Mouse (Mus musculus): ENCODE measurements around the gene Dgki. TPM values are rescaled to one million over a fixed set of nuclear protein-coding genes. Genes with fewer than 3 reads are reported as not detected.

Dgki gene
- polyA plus RNA-seq, 2 experiments from 2014 or later = 0.21 TPM; not detected in 1

DNA sequence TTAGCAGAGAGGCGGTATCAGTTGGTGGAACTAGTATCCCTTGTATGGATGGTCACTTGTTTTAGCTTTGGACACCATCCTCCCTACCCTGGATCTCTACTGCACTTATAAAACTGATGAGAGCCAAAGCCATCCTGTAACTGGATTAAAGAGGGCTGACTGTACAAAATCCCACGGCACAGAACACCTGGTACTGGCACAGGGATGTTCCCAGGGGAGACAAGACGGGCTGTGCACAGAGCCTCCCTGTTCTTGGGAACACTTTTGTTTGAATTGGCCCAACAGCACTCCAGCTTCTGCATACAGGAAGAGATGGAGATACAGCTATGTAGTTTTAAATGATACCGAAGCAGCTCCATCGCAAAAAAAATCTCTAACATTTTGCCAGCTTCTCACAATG is 395.1 kb downstream of the Dgki start:
- ATAC-seq = no peak

DNA sequence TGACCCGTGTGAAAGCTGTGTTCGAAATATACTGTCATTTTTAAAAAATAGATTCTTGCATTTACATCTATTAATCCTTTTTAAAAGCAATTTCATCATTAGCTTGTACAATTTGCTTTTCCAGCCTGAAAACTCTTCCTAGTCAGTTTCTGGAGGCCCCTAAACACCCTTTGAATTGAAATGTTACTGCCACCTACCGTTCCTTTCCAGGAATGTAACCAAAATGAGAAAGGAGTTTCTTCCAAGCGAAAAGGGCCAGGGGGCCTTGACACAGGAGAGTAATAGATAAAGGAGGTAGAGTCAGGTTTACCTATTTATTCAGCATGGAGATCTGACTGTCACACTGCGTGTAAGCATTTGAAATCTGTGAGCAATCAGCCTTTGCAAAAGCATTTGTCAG is 396.2 kb downstream of the Dgki start:
- no peak for ATAC-seq

DNA sequence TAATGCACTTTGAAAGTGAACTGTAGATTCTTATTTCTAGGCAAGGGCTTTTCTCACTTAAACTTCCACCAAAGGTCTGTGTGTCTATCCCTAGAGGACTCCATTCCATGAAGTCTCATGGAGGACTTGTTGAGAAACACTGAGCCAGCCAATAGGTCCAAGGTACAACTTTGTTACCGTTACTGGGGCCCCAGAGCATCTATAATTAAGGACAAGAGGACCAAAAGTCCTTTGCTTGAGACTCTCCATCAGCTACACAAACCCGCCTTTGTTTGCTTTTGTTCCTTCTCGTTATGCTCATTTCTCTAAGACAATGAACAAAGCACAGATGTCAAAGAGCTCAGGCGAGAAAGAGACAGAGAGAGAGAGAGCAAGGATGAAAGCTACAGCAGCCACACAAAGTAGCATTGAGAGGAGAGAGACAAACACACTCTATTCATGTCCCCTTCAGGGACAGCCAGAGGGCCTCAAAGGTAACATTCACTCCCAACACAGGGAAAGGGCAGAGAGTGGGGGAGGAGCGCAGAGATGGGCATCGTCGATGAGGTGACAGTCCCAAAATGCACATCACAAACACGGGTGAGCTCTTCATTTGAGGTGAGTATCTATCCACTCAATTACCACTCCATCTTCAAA is 396.7 kb downstream of the Dgki start:
- ATAC-seq = no peak

DNA sequence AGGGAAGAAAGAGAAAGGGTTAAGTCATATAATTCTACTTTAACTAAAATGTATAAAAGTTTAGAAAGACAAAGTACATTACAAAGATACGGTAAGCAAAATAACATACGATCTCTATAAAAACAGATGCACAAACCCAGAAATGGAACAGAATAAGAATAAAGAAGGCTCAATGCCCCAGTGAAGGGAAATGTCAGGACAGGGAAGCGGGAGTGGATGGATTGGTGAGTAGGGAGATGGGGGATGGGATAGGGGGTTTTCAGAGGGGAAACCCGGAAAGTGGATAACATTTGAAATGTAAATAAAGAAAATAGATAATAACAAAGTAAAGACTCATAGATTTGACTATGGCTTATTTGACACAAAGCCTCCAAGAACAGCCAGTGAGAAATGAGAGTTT is 400.1 kb downstream of the Dgki start:
- ATAC-seq = no peak

DNA sequence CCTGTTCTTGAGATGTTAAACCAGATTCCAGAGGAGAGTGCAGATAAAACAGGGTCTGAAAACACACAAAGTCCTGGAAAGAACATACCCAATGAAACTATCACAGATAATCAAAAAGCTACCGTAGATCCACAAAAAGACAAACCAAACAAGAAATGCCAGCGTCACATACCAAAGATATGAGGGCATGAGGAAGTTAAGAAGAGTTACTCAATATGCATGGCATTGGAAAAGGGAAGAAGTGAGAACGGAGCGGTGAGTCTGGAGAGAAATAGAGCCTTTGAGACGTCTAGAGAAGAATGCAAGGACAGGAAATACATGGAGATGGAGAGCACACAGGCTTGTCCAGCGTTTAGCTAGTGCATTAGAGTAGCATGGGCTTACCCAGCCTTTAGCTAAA is 401.6 kb downstream of the Dgki start:
- ATAC-seq = no peak

DNA sequence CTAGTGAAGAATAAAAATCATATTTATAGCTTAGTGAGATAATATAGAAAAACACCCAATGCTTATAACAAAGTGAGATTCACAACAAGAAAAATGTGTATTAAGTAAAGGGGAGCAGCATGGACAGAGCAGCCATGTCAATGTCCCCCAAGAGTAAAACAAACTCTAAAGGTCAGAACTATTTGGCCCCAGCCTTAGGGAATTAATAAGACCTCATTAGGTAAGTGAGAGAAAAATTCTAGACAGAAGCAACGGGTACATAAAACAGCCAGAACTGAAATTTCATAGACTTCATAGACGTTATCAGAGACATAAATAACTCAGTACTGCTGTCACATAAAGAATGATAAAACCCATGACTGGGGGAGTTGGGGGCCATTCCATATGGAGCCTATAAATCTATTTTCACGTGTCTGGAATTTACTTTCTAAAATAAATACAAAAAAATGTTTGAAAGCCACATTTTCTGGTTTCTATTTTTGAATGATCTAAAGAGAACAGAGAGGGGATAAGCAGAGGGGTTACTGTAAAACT is 402.3 kb downstream of the Dgki start:
- no peak for ATAC-seq

DNA sequence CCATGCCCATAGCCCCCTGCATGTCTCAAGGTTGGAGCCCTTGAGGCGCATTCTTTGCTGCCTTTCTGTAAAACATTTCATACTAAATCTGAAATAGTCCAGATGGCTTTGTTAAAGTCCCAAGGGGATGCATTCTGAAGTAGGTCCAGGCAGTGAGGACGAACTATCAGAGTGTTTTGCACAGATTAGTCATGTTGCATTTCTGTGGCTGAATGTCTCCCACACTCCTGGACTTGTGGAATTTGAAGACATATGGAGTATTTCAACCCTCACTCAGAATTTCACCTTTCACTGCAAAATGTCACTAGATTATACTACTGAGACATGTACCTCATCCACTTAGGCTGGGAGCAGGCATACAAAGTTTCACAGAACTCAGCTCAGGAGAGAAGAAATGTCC is 403.3 kb downstream of the Dgki start:
- ATAC-seq = no peak

DNA sequence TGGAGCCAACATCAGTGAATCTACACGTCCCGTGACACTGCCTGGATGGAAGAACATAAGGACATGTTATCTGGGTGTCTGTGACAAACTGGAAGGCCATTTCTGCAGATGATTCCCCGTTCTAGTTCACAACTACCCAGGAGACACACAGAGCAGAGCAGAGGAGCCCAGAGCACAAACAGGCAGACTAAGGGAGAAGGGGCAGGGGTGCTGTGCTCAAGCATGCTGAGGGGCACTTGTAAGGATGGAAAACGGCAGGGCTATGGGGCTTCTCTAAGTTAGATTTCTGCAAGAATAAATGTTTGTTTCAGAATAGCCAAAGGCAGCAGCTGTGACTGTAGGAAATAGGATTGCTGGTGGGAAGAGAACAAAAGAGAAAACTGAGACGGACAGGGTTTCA is 408.2 kb downstream of the Dgki start:
- no peak for ATAC-seq

DNA sequence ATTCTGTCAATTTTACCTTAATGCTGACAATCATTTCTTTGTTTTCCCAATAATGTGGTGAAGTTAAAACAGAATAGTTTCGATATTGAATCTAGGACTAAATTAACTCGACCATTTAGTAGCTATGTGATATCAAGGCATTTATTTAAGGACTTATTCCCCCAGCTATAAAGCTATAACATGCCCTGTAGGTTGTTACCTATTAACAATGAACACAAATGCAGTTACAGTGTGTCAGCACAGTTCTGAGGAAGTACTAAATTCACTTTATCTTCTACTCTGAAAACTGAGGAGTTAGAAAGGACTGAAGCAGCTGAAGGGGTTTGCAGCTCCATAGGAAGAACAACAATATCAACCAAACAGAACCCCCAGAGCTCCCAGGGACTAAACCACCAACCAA is 409.2 kb downstream of the Dgki start:
- no peak for ATAC-seq

DNA sequence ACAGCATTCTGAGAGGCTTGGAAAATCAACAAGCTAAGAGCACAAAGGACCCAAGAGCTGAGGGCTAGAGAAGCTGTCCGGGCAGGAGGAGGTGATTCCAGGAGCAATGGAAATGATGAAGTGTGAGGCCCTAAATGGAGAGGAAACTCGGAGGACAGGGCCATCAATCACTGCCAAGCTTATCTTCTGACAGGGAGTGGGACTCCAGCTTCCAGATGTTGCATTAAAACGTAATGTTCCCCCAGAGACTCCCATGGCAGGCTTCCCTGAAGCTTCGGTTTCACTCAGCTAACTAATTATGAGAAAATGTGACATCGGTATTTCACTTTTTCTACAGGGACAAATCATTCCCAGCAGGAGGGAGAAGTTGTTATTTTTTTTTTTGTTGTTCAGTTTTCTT is 409.7 kb downstream of the Dgki start:
- ATAC-seq = no peak

DNA sequence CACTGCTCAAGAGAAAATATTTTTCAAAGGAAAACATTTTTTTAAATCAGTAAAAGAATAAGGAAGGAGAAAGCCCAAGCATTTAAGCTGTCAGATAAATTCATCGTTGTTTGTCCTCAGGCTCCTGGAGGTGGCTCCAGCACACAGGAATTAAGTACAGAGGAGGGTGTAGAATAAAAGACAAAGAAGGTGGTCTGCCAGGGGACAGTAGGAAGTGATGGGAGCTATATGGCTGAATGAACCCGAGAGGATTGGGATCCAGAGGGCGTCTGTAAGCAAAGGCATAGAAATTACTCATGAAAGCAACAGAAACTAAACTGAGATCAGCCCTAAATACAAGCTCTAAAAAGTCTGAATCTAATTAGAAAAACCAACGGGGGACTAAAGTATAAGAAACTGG is 418.7 kb downstream of the Dgki start:
- no peak for ATAC-seq

DNA sequence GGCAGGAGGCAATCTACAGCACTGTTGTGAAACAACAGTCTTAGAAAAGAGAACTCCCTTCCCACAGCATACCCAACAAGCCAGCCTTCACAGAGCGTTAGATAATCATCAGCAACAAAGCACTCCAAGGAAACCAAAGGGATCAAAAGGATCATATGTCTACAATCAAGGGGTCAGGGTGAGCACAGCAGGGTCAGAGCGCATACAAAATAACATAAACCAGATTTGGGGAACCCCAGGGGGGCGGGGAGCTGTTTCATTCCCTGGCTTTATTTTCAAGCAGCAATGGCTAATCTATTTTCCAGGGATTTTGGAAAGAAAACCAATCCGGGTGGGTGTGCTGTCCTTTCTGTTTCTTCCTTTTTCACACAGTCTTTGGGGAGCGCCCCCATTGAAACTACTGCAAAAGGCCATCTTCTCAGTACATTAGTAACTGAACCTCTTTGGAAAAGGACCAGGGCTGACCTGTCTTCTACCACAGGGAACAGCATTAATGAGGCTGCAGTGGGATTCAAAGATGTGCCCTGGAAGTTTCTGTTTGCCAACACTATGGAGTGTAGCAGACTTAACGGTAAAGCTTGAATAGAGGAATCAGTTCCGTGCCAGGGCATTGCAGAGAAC is 419.2 kb downstream of the Dgki start:
- no peak for ATAC-seq

DNA sequence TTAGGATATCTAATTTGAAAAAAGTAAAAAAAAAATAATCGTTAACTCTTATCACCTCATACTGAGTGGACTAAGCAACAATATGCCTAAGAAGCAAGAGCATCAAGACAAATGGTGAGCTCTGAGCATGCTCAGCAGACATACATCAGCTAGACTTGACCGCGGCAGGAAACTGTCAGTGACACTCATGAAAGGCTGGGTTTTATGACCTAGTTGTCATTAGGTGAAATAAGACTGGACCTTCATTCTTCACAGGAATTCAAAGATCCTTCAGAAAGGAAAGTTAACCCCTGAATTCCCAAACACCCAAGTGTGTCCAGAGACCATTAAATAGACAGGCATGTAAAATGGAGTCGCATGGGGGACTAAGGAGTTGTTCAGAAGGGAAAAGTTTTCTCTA is 422.6 kb downstream of the Dgki start:
- ATAC-seq = no peak

DNA sequence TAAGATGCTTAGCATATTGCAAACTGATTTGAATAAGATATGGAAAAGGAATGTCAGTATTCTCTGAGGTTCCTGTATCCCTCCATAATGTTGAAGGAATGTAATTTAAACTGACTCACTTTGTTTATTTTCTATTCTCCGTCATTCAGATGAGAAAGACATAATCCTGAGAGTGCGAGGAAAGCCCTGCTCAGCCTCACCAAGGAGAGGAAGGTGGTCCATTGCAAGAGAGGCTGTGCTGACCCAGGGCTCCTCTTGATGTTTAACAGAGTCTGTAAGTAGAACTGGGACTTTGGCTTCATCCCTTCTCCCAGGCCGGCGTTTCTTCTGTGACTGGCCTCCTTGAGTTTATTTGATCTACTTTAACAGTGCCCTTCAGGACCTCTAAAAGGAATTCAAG is 423.6 kb downstream of the Dgki start:
- no peak for ATAC-seq

DNA sequence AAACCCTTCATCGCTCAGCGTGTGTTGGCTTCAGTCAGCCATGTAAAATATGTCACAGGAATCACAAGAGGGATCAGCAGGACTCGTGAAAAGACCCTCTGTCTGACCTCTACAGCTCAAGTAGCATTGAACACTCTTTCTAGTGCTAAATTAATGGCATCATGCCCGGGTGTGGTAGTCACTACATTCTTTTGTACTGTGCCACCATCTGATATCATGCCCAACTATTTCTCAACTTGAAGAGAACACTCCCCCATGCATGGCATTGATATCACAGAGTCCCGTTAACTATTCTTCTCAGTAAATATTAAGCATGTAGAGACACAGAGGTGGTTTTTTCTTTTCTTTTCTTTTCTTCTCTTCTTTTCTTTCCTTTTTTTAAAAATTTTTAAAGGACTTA is 424.1 kb downstream of the Dgki start:
- no peak for ATAC-seq

DNA sequence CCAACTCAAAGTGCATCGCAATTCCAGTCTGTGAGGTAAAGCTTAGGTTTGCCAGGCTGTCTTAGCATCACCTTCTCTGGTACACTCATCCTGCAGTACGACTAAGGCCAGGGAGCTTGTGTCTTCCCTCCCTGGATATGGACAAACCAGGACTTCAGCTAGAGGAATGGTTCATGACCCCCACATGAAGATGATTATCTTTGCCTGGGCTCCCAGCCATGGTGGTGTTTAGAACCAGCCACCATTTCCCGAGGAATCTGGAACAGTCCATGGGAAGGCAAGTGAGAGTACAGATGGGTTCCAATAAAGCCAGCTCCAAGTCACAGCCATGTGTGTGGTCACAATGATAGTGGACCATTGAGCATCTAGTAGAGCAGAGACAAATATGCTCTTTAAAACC is 427.1 kb downstream of the Dgki start:
- ATAC-seq = no peak

DNA sequence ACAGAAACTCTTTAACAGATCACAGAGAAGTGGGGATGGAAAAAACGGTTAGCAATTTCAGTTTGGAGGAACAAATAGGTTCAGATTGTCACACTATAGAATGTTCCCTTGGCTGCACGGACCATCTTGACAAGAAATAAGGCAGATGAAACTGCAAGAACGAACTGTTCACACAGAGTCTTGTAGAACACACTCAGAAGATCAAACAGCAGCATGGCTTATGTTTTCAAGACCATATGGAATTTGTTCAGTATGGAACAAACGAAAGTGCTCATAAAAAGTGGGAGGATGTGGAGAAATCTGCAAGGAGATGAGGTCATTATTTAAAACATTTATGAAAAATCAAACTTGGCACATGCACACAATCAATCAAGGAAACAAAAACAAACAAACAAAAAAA is 431.8 kb downstream of the Dgki start:
- no peak for ATAC-seq

DNA sequence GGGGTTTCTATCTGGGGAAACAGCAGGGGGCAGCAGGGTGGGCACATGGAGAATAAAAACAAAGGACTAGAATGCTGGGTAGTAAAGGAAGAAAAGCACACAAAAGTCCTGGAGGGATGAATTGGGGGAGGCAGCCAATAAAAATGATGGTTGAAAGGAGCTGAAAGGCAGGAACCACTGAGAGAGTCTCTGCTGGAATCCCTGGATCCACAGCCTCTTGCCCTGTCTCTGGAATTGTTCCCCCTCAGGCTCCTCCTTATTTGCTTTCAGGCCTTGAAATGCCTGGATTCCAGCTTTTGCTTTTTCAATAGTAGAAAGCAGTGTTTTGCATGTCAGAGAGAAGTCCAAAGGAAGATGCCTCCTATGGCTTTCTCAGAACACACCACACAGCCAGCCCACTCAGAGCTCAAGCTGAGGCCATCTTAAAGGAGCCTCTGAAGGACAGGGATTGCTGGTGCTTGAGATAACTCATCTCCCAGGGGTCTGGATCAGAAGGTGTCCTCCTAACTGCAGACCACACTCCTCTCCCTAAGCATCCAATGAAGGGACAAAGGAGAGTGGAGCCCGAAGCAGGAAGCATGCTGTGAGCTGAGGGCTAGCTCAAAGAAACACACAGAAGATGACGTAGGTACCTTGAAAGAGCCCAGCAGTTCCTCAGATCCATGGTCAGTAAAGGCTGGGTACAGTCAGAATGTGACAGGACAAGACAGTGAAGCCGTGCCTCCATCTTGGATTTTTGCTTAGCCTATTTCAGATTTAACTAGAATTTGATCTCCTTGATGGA is 441.5 kb downstream of the Dgki start:
- no peak for ATAC-seq

DNA sequence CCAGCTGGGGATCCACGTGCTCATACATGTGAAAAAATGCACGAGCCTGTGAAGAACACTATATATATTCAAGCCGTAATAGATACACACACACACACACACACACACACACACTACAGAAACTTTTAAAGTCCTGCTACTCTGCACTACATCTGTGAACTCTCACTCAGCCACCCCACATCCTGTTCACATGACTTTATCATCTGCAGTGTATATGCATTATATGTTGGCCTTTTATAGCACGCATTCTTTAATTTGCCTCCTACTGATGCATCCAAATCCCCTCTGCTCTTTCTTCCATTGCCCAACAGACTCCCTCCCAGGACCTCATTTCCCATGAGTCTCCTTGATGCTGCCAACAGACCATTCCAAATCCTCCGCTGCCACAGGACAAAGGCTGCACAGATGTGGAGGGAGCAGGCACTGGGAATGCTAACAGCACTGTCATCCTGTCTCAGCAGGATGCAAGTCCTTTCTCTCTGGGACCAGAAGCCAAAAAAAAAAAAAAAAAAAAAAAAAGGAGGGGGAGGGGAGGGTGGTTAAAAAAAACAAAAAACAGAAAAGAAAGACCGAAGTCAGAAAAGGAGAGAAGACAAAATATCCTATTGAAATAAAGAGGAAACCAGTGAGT is 442.2 kb downstream of the Dgki start:
- ATAC-seq = no peak

DNA sequence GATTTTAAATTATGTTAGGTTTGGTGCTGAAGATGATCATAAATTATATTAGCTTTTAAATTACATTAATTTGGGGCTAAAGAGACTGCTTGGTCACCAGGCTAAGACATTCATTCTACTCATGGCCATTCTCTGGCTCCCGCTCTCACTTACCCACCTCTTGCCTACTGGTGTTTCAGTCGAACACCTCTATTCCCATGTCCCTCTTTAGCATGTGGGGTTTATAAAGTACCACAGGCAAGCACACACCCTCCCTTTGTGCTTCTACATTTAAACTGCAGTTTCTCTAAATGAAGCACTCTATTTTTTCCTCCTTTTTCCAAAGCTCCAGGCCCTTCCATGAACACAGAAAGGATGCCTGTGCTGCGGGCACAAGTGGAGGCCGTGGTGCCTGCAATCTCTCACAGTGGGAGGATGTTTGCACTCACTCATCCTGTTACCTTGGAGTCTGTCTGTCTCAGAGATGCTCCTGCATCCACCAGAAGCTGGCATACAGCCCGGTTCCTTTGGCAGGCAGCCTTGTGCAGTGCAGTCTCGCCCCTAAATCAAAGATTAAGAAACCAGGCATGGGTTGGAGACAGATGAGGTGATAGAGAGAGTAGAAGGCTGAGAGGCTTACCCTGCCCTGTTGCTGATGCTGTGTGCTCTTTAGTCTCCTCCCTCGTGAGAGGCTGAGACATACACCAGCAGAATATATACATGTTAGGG is 449.4 kb downstream of the Dgki start:
- ATAC-seq = no peak

DNA sequence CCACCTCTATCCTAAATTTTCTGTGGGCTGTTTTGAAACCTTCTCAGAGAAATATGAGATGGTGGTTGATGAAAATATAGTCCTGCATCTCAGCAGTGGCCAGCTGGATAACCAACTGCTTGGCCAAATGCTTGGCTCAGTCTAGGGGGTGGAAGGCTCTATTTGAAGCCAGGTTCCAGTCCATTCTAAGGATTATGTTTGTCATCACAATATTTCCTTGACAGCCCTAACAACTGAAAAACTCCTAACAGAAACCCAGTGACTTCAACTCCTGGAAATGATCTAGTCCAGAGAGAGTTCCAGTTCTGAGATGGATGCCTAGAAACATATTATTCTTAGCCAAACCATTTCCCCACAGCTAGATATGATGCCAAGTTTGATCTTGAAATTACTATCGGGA is 454.7 kb downstream of the Dgki start:
- ATAC-seq = no peak

DNA sequence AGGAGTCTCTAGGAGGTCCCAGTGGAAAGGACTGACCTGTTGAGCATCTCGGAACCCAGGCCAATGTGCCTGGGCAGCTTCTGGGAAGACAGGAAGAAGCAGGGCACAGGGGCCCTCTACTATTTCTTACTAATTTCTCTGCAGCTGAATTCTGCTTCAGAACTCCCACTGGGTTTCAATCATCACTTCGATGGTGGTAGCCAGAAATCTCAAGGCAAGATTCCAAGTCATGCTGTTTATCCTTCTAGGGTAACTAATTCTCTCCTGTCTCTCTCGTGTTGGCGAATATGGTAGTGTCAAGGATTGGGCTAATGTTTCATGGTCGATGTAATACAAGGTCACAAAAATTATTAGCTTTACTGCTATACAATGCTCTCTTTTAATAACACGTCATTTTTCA is 455.7 kb downstream of the Dgki start:
- ATAC-seq = no peak

DNA sequence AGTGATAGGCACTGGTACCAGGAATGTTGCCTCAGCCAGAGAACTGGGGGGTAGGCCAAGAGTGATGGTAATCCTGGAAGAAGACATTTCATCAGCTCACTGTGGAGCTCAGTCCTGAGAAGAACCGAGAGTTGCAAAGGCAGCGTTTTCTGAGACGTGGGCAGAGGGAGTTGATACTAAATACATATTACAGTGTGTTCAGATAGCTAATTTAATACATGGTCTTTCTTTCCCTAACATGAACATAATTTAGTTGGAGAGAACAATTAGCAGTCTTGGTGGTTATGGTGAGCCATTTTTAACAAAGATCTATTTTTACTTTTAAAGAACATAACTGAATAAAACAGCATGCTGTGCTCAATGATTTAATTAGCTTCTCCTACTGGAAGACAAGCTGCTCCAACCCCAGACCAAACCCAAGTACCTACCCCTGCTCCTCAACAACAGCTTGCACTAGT is 456.9 kb downstream of the Dgki start:
- ATAC-seq = no peak
